Mouse (Mus musculus) brain, adult 2 months (tissue): ENCODE measurements around the gene N4bp3.
"Not testable (repeated sequence)": the region's sequence is repeated elsewhere in the genome, so short reads cannot be mapped to it uniquely, and the experiment has no call there.

Experiments
- DNase-seq: peaks from one replicate; pipeline ENCODE4 v3.0.0; 2011; ENCODE audit warnings: low read depth, low spot score

The N4bp3 gene

DNA sequence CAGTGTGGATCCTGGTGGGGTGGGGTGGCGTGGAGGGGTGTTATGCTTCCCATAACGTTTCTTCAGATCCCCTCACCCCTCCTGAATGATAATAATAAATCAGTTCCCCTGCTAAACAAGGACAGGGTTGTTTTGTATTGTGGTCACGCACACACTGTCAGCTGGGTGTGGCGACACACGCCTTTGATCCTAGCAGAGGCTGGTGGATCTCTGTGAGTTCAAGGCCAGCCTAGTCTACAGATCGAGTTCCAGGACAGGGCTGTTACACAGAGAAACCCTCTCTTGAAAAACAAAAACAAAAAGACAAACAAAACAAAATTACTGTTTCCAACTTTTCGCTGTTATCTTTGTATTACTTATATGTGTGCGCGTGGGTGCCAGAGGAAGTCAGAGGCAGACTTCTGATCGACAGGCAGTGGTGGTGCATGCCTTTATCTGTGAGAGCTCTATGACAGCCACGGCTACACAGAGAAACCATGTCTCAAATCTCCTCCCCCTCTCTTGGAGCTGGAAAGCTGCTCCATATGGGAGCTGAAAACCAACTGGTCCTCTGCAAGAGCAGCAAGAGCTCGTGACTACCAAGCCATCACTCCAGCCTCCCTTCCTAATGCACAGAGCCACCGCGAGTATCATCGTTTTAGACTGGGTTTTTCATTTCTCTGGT, 20.9 kb downstream of the N4bp3 start:
- peak; percentile 89 for DNase-seq

DNA sequence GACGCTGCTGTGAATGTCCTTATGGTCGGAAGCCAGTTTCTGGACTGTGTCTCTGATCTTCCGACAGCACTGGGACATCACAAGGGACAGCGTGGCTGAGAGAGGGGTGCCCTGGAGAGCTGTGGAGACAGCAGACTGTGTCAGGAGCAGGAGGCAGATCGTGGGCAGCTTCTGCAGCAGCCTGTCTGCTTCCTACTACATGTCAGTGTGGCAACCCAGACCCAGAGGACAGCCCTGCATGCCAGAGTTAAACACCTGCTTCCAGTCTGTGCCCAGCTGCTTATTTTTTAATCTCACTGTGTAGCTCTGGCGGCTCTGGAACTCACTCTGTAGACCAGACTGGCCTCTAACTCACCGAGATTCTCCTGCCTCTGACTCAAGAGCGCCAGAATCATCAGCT, 22.7 kb downstream of the N4bp3 start:
- peak; percentile 48 for DNase-seq

DNA sequence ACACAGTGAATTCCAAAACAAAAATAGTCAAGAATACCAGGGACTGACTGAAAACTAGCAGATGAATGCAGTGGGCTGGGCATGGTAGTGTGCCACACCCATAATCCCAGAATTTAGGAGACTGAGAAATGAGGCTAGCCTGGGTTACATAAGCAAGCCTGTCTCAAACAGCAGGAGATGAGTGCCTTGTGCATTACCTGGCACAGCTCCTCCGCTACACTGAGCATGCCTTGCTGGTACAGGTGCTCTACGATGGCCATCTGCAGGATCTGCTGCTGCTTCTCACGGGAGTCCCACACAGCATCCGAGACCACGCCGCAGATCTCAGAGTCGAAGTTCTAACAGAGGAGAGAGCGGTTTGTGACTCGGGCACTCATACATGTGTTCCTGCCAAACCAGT, 23.2 kb downstream of the N4bp3 start:
- DNase-seq = peak; percentile 80

DNA sequence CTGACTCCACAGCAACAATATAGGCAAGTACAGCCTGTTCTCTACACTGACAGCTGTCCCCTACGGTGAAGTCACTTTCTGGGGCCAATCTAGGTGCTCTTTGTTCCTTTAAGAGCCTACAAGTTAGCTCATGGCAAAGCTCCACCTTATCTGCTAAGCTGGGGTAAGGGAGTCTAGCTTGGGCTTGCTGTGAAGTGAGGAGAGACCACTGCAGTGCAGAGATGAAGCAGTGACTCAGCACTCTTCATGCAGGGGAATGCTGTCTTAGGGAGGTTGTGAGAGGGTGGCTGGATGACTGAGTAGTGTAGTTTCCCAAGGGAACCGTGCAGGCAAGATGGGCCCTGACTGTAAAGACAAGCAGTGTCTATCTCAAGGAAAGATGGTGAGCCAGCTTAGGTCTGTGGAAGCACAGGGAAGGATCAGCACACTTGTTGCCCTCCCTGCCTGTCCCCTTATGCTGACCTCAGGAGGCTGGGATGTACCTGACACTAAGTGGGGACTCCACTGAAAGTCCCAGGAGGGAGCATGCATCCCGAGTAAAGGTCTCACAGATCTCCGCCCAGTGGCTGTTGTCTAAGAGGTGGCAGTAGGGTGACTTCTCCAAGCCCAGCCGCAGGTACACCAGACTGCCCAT, 25.3 kb downstream of the N4bp3 start:
- DNase-seq = peak; percentile 56

DNA sequence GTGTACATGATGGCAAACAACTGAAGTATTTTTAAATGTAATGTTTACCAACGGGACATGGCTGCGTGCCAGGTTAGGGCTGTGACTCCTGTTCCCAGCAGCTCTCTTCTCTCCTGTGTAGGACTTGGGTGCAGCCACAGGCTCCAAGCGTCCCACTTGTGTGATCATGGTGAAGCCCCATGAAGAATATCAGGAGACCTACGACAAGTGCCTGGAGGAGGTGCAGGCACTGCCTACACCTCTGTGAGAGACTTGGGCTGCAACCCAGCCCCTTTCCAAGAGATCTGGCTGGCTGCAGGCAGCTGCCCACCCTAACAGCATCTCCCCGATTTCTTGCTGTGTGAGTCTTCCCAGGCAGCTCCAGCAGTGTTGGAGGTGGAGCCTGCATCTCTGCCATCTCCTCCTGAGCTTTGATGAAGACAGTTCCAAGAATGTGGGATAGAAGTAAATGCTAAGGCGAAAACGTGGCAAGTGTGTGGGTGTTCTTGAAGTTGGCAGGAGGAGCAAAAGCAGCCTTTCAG, 27.6 kb downstream of the N4bp3 start:
- peak; percentile 95 for DNase-seq

DNA sequence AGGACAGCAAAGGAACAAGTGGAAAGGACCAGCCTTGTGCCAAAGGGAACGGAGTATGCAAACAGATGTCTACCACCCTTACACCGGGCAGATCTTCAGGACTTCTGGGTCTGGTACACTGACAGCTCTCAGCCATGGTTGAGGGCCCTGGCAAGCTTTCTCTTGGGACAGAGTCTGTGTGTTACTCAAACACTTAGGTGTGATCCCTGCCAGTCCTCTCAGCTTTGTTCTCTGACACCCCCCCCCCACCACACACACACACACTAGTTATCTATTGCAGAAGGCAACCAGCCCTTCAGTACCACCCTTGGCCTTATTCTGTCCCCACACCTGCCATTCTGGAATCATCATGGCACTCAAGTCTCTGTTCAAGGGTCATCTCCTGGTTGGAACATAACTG, 28.9 kb downstream of the N4bp3 start:
- DNase-seq = no peak

DNA sequence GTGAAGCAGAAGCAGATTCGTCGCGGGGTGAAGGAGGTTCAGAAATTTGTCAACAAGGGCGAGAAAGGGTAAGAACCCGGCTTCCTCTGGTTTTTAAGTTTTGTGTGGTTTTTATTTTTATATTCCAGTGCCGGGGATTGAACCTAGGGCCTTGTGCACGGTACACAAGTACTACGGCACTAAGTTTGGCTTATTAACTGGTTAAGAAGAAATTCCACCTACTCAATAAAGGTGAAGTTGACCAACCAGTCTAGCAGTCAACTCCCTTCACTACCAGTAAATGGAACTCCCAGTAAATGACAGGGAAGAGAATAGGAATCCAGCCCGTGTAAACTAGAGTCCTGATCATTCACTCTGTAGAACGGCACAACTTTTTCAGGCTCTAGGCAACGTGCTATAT, 30.6 kb downstream of the N4bp3 start:
- DNase-seq = no peak

DNA sequence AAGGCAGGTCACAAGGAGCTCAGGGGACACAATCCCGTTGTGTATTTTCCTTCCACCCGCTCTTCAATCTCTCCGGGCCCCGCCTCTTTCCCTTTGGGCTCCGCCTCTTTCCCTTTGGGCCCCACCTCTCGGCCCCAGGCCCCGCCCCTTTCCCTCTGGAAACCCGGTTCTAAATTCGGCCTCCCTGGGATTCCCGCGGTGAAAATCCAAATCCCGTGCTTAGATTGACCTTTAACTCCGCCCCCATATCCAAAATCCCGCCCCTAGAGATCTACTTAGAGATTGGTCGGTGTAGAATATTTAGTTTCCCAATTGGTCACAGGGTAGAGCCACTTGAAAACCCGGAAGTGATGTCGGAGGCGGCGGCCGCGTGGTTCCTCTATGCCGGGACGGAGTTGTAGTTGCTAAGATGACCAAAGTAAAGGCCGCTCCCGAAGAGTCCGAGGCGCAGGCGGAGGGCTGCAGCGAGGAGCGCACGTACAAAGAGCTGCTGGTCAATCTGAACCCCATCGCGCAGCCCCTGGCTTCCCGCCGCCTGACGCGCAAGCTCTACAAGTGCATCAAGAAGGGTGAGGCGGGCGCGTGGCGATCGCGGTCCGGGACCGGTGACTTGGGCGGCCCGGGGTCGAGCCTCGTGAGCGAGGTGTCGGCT, 31.1 kb downstream of the N4bp3 start, which contains the start of gene Nhp2:
TSS of gene Nhp2 (plus strand) at position 327 of the 652 bp plus-strand sequence.
- peak; percentile 99 for DNase-seq

DNA sequence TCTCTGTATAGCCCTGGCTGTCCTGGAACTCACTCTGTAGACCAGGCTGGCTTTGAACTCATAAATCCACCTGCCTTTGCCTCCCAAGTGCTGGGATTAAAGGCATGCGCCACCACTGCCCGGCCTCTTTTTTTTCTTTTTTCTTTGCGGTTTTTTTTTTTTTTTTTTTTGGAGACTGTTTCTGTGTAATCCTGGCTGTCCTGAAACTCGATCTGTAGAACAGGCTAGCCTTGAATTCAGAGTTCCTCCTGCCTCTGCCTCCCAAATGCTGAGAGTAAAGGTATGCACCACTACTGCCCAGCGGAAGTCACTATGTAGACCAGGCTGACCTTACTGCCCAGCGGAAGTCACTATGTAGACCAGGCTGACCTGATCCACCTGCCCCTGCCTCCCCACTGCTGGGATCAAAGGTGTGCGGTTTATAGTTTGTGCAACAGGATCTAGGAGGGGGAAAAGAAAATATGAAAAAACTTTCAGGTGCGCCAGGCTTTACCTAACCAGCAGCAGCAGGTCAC, 31.7 kb downstream of the N4bp3 start:
- DNase-seq = no peak

DNA sequence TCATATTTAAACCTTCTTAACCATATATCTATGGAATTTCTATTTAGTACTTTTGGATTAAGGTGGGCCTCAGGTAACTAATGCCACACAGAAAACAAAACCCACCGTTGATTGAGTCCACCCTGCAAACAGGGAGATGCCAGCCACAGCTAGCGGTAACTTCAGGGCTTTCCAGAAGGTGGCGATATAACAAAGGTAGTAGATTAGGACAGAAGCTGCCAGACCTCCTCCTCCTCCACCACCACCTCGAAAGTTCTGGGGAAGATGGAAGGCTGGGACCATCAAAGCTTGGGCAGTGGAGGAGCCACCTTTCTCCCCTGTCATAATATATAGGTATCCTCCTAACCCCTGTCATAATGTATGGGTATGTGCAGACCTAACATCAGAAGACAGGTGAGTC, 32.9 kb downstream of the N4bp3 start:
- peak; percentile 81 for DNase-seq

DNA sequence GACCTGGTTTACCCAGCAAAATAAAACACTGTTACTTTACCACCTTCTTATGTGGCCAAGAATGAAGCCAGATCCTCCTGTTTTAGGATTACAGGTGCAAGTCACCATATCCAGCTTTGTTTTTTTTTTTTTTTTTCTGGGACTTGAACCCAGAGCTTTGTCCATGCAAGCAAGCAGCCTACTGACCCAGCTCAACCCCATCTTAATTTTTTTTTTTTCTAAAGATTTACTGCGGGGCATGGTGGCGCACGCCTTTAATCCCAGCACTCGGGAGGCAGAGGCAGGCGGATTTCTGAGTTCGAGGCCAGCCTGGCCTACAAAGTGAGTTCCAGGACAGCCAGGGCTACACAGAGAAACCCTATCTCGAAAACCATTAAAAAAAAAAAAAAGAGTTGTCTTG, 34.5 kb downstream of the N4bp3 start:
- DNase-seq = not testable (repeated sequence)

DNA sequence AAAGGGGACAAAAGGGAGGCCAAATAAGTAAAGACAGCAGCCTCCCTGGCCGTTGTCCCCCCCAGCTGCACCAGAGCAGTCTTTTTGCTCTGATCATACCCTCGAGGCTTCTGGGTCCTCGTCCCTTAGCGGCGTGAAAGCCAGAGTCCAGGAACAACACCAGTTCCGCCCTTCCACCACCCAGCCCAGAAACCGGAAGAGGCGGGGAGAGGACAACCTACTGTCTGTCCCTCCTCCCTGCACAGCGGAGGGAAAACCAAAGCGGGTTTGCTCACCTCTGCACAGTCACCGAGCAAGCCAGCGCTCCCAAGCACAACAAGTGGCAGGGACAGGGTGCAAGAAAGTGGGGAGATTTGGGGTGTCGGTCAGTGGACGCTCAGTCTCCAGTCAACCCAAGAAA, 35.0 kb downstream of the N4bp3 start:
- peak; percentile 77 for DNase-seq

DNA sequence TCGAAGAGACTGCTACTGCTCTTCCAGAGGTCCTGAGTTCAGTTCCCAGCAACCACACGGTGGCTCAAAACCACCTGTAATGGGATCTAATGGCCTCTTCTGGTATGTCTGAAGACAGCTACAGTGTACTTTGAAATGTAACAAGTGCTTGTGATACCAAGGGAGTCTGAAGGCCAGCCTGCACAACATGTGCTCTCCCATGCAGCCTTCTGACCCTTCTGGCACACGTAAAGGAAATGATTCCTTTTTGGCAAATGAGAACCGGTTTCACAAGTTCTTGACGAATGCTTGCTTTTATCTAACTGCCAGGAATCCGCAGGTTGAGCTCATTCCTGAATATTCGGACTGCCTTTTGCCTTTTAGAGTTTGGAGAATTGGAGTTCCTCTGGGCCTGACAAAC, 35.5 kb downstream of the N4bp3 start:
- no peak for DNase-seq

DNA sequence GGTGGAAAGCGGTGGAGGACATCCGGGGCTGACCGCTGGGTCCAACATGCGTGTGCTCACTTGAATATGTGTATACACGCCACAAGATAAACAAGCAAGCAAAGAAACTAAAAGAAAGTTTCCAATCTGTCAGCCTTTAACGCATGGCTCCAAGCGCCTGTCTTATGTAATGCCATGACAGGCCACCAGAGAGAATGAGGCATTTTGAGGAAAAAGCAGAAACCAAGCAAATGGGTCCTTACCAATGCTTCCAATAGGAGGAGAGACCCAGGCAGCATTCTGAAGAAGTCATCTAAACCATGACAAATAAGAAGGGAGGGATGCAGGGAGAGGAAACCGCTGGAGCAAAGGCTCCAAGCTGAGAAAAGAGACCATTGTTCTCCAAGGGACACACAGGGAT, 36.4 kb downstream of the N4bp3 start:
- DNase-seq = no peak

DNA sequence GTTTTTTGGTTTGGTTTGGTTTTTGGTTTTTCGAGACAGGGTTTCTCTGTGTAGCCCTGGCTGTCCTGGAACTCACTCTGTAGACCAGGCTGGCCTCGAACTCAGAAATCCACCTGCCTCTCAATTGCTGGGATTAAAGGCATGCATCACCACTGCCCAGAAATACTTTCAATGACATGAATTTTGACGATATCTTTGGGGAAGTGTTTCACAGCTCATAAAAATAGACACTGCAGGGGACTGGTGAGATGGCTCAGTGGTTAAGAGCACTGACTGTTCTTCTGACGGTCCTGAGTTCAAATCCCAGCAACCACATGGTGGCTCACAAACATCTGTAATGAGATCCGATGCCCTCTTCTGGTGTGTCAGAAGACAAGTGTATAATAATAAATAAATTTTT, 40.7 kb downstream of the N4bp3 start:
- DNase-seq = not testable (repeated sequence)

DNA sequence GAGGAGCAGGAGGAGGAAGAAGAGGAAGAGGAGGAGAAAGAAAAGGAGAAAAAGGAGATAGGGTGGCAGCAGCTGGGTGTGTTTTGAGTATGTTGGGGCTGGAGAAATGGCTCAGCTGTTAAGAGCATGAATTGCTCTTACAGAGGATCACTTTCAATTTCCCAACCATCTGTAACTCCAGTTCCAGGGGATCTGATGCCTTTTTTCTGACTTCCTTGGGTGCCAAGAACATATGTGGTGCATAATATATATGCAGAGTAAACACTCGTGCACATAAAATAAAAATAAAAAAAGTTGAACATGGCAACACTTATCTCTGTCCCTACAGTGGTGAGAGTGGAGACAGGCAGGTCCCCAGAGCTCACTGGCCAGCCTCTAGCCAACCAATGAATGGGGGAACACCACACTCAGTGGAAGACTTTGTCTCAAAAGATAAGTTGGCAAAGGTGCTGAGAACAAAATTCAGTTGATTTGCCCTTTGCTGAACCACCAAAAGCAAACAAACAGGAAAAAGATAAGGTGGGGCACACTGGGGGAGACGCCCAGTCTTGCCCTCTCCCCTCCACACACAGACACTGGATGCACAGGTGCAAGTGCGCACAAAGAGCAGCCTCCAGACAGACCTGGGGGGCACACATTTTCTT, 41.3 kb downstream of the N4bp3 start:
- DNase-seq = no peak

DNA sequence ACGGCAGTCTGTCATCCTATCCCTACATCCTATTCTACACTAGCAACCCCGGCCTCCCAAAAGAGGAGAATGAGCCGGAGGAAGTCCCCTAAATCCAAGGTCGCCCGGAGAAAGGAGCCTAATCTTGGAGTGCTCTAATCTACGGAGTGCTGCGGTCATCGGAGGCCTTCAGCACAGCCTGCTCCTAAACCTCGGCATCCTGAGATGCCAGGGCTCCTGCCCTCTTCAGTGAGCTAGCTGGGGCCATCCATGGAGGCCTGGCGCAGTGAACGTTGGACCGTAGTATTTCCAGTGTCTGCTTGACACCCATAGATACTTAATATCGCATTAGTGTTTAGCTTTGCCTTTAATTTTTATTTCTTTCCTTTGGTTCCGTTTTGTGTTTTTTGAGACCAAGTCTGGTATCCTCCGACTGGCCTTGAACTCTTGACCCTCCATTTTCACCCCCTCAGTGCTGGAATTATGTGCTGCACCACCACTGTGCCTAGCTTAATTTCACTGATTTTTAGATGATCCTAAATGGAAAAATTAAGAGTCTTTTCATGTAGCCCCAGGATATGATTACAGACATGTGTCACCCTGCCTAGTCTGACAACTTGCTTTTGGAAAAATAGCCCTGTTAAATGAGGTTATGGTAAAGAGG, 43.4 kb downstream of the N4bp3 start:
- DNase-seq = no peak

DNA sequence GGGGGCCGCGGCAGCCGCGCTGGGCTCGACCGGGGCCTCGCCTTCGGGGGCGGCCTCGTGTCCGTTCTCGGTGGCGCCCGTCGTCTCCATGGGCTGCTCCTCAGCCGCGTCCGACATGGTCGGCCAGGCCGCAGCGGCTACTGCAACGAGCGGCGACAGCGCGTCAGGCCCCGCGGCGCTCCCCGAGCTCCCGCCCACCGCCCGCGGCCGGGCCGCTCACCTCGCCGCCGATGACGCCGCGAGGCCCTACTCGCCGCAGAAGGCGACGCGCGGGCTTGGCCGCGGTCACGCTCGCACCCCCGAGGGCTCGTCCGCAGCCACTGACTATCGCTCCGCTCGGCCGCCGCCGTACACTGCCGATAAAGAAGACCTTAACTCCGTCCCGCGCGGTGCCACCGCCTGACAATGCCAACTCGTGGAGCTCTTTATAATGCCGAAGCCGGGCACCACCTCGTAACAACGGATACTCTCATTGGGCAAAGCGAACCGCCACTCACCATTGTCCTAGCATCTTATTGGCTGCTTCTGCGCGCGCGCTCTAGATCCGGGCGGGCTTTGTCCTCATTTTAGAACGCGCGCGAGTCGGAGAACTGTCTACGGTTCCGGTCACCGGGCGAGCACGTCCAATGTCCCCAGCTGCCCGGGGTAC, 44.1 kb downstream of the N4bp3 start, which contains the start of gene Hnrnpab:
TSS of gene Hnrnpab (minus strand) at position 401 of the 649 bp plus-strand sequence.
- DNase-seq = peak; percentile 99

DNA sequence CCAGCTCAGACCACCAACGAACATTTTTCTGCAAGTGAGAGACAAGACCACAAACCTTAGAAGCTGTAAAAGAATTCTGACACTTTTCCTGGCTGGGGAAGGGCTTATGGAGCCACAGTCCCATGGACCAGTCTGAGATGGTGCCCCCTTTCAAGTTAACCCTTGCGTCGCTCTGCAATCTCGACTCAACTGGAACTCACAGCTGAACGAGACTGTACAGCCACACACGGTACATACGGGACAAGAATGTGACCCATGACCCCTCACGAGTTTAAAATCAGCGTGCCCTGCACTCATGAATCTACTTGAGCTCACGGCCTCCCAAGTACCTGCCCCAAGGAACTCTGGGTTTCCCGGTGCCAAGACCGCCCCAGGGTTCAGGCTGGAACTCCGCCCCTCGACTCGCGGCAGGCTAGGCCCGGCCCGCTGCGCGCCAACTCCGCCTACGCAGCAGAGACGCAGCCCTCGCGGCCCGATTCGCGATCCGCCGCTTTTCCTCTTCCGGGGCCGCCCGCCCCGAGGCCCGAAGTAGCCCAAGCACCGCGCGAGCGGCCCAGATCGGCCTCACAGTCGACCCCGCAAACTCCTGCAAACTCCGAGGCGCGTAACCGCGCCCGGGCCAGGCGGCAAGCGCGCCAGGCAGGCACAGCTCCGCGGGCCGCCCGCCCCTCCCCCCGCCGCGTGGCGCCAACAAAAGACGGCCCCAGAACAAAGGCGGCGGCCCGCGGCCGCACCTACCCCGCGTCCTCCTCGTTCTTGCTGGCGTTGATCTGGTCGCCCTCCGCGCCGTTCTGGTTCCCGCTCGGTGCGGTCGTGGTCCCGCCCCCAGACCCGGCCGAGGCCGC, 44.8 kb downstream of the N4bp3 start:
- peak; percentile 88 for DNase-seq

DNA sequence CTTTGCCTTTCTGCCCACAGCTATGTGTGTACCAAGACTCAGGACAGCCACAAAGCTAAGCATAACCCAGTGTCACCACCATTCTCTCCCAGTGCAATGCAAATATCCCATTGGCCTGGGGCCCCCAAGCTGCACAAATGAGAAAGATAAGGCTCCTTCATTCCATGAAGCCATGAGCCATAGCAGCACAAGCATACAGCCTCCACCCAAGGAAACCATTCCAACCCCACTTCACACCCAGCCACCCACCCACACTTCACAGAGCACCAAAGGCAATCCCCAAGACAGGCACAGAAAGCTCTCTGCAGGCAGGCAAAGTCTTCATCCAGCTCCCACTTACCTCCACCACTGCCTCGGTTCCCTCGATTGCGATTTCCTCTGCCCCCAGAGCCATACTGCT, 48.4 kb downstream of the N4bp3 start:
- DNase-seq = peak; percentile 57
